Mouse (Mus musculus): ENCODE data around the gene Trpv3. TPM values are rescaled to one million over a fixed set of nuclear protein-coding genes. Genes with fewer than 3 reads are reported as not detected.
"Not testable (repeated sequence)": the region's sequence is repeated elsewhere in the genome, so short reads cannot be mapped to it uniquely, and the experiment has no call there.

The Trpv3 gene
- polyA plus RNA-seq, 1 experiment, result 0.05 TPM

GRCm38 (mm10) chr11:73283369-73283768 lies 16.2 kb downstream of the Trpv3 start:
- H3K27me3 ChIP-seq (replicated peaks; ENCODE audit: control insufficient read depth, insufficient read depth, low read length), result no peaks in the 10 kb centered on the region
- peak; percentile 23 for DNase-seq
- no peaks in the 10 kb centered on the region for H3K4me1 ChIP-seq (ENCODE audit: control insufficient read depth, insufficient read depth, low read length)
- 43% methylated on average over 9 of the region's 9 CpGs for WGBS
- no peak overlapping the region for H3K27ac ChIP-seq (ENCODE audit: insufficient read depth, low read depth, low read length)
- no peak overlapping the region for H3K4me3 ChIP-seq (ENCODE audit: insufficient read depth, low read depth, low read length)
- no peaks in the 10 kb centered on the region for H3K36me3 ChIP-seq (ENCODE audit: control insufficient read depth, insufficient read depth, low read length)
- TF ChIP-seq CTCF (conservative IDR thresholded peaks at IDR 0.05; ENCODE audit: insufficient read depth, insufficient read length, low read depth, low read length), result no peak
- no peak for TF ChIP-seq POLR2A (IDR thresholded peaks at IDR 0.05; ENCODE audit: low read depth, low read length)

GRCm38 (mm10) chr11:73283926-73284325 lies 16.7 kb downstream of the Trpv3 start:
- TF ChIP-seq POLR2A (IDR thresholded peaks at IDR 0.05; ENCODE audit: low read depth, low read length) (no peak), CTCF (conservative IDR thresholded peaks at IDR 0.05; ENCODE audit: insufficient read depth, insufficient read length, low read depth, low read length) (no peak)
- Histone ChIP-seq H3K27ac (ENCODE audit: insufficient read depth, low read depth, low read length) (no peak overlapping the region), H3K27me3 (replicated peaks; ENCODE audit: control insufficient read depth, insufficient read depth, low read length) (no peaks in the 10 kb centered on the region), H3K4me3 (ENCODE audit: insufficient read depth, low read depth, low read length) (no peak overlapping the region), H3K36me3 (ENCODE audit: control insufficient read depth, insufficient read depth, low read length) (no peaks in the 10 kb centered on the region), H3K4me1 (ENCODE audit: control insufficient read depth, insufficient read depth, low read length) (no peaks in the 10 kb centered on the region)
- 38% methylated on average over 1 of the region's 1 CpGs for WGBS
- no peak for DNase-seq

DNA sequence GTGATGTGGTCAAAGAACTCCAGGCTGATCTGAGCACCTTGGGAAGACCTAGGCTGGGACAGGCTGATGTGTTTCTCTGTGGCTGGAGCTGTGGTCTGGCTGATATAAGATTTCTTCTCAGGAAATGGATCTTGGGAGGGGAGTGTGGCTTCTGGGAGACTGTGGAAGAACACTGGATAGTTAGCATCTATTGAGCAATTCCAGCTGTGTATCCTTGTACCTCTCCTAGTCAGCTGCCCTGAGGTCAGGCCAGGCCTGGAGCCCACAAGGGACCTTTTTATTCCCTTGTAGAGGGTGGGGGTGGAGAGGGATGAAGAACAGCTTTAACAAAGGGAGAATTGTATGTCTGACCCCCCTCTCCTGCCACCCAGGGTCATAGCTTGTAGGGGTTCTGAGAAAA lies 17.2 kb downstream of the Trpv3 start:
- Histone ChIP-seq H3K4me1 (ENCODE audit: control insufficient read depth, insufficient read depth, low read length) (no peaks in the 10 kb centered on the region), H3K27ac (ENCODE audit: insufficient read depth, low read depth, low read length) (no peak overlapping the region), H3K4me3 (ENCODE audit: insufficient read depth, low read depth, low read length) (no peak overlapping the region), H3K36me3 (ENCODE audit: control insufficient read depth, insufficient read depth, low read length) (no peaks in the 10 kb centered on the region), H3K27me3 (replicated peaks; ENCODE audit: control insufficient read depth, insufficient read depth, low read length) (no peaks in the 10 kb centered on the region)
- no peak for DNase-seq
- TF ChIP-seq CTCF (conservative IDR thresholded peaks at IDR 0.05; ENCODE audit: insufficient read depth, insufficient read length, low read depth, low read length) (no peak), POLR2A (IDR thresholded peaks at IDR 0.05; ENCODE audit: low read depth, low read length) (no peak)

GRCm38 (mm10) chr11:73289621-73290020 lies 22.4 kb downstream of the Trpv3 start:
- WGBS, result 93% methylated on average over 1 of the region's 1 CpGs
- H3K4me1 ChIP-seq (ENCODE audit: control insufficient read depth, insufficient read depth, low read length), result no peaks in the 10 kb centered on the region
- no peaks in the 10 kb centered on the region for H3K27me3 ChIP-seq (replicated peaks; ENCODE audit: control insufficient read depth, insufficient read depth, low read length)
- H3K4me3 ChIP-seq (ENCODE audit: insufficient read depth, low read depth, low read length), result no peak overlapping the region
- H3K27ac ChIP-seq (ENCODE audit: insufficient read depth, low read depth, low read length), result no peak overlapping the region
- TF ChIP-seq POLR2A (IDR thresholded peaks at IDR 0.05; ENCODE audit: low read depth, low read length), result no peak
- TF ChIP-seq CTCF (conservative IDR thresholded peaks at IDR 0.05; ENCODE audit: insufficient read depth, insufficient read length, low read depth, low read length), result no peak
- no peaks in the 10 kb centered on the region for H3K36me3 ChIP-seq (ENCODE audit: control insufficient read depth, insufficient read depth, low read length)
- DNase-seq, result no peak

DNA sequence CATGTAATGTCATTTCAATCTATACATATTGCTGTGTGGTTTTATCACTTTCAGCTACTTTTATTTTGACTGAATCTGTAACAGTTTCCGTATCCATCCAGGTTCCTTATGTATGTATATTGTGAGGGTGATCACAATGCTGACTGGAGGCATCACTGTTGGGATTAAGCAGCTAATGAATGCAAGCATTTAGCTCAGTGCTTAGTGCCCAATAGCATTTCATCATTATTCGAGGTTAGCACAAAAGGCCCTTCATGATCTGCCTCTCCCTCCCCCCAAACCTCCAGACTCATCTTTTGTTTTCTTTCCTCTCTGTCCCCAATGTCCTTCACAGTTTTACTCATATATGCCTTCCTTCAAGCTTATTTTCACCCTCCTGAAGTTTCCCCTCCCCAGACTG lies 35.9 kb downstream of the Trpv3 start:
- Histone ChIP-seq H3K36me3 (ENCODE audit: control insufficient read depth, insufficient read depth, low read length) (peaks cover 5% of the 10 kb centered on the region), H3K4me1 (ENCODE audit: control insufficient read depth, insufficient read depth, low read length) (no peaks in the 10 kb centered on the region), H3K4me3 (ENCODE audit: insufficient read depth, low read depth, low read length) (no peak overlapping the region), H3K27ac (ENCODE audit: insufficient read depth, low read depth, low read length) (no peak overlapping the region), H3K27me3 (replicated peaks; ENCODE audit: control insufficient read depth, insufficient read depth, low read length) (no peaks in the 10 kb centered on the region)
- WGBS, result 79% methylated on average over 2 of the region's 2 CpGs
- no peak for DNase-seq
- TF ChIP-seq POLR2A (IDR thresholded peaks at IDR 0.05; ENCODE audit: low read depth, low read length), result no peak
- no peak for TF ChIP-seq CTCF (conservative IDR thresholded peaks at IDR 0.05; ENCODE audit: insufficient read depth, insufficient read length, low read depth, low read length)

DNA sequence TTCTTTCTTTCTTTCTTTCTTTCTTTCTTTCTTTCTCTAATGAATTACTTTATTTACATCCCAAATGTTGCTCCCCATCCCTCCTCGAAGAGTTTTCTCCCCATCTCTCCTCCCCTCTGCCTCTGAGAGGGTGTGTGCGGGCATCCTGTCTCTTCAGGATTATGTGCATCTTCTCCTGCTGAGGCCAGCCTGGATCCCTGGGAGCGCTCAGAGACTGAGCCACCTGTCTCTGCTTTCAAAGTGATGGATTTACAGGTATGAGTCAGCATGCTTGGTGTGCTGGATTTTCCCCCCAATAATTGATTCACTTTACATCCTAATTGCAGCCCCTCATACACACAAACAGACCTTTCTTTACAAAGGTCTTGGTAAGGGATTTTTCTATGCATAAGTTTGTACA lies 48.8 kb downstream of the Trpv3 start:
- 58% methylated on average over 3 of the region's 3 CpGs for WGBS

DNA sequence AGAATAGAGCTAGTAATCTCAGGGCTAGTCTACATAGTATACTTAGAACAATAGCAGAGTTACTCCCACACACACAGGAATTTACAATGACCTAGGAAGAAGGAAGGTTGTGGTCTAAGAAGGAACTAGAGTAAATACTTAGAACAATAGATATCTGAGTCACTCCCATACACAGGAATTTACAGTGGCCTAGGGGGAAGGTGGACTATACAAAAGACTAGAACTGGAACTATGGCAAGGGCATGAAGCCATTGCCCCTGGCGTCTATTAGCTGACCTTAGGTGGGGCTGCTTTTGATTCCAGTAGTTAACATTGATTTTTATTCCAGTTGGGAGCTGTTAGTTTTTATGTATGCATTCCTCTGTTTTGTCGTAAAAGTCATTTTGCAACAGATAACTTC lies 51.4 kb downstream of the Trpv3 start:
- H3K4me3 ChIP-seq (ENCODE audit: insufficient read depth, low read depth, low read length); H3K36me3 ChIP-seq (ENCODE audit: control insufficient read depth, insufficient read depth, low read length); DNase-seq; H3K4me1 ChIP-seq (ENCODE audit: control insufficient read depth, insufficient read depth, low read length); H3K27me3 ChIP-seq (replicated peaks; ENCODE audit: control insufficient read depth, insufficient read depth, low read length); H3K27ac ChIP-seq (ENCODE audit: insufficient read depth, low read depth, low read length): not testable (repeated sequence)
- 66% methylated on average over 2 of the region's 2 CpGs for WGBS

More for the DNA sequence above, 48.8 kb downstream of the Trpv3 start:
- no peak overlapping the region for H3K27ac ChIP-seq (ENCODE audit: insufficient read depth, low read depth, low read length)
- TF ChIP-seq CTCF (conservative IDR thresholded peaks at IDR 0.05; ENCODE audit: insufficient read depth, insufficient read length, low read depth, low read length), result no peak
- TF ChIP-seq POLR2A (IDR thresholded peaks at IDR 0.05; ENCODE audit: low read depth, low read length), result no peak
- no peak for DNase-seq
- H3K4me3 ChIP-seq (ENCODE audit: insufficient read depth, low read depth, low read length), result no peak overlapping the region
- H3K27me3 ChIP-seq (replicated peaks; ENCODE audit: control insufficient read depth, insufficient read depth, low read length), result no peaks in the 10 kb centered on the region
- H3K36me3 ChIP-seq (ENCODE audit: control insufficient read depth, insufficient read depth, low read length), result no peaks in the 10 kb centered on the region; the same call in none of the 2 replicates
- H3K4me1 ChIP-seq (ENCODE audit: control insufficient read depth, insufficient read depth, low read length), result no peaks in the 10 kb centered on the region; the same call in 1 of the 2 replicates

DNA sequence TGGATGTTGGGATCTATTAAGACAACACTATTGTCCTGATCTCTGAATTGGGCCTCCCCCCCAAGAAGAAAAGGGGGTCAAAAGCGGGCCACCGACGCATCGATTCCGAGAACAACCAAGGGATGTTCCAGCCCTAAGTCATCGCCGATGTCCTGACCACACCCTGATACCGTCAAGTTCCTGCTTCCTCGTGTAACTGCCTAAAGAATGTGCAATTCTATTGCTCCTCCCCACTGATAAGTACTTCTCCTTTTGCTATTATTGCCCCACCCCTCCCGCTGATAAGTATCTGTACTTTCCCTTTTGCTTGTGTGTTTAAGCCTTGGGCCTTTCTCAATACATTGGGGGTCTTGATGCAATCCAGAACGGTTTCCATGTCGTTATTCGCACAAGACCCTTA lies 53.9 kb downstream of the Trpv3 start:
- 91% methylated on average over 13 of the region's 13 CpGs for WGBS

More for the DNA sequence above, 53.9 kb downstream of the Trpv3 start:
- not testable (repeated sequence) for H3K36me3 ChIP-seq (ENCODE audit: control insufficient read depth, insufficient read depth, low read length); DNase-seq; H3K4me3 ChIP-seq (ENCODE audit: insufficient read depth, low read depth, low read length); H3K27me3 ChIP-seq (replicated peaks; ENCODE audit: control insufficient read depth, insufficient read depth, low read length); H3K27ac ChIP-seq (ENCODE audit: insufficient read depth, low read depth, low read length); H3K4me1 ChIP-seq (ENCODE audit: control insufficient read depth, insufficient read depth, low read length)

All from kidney, adult 2 months (tissue).